Mouse (Mus musculus): ENCODE results near the gene Htr5a.
A peak's percentile ranks its signal among the peaks of the same experiment; 100 is the strongest.

DNA sequence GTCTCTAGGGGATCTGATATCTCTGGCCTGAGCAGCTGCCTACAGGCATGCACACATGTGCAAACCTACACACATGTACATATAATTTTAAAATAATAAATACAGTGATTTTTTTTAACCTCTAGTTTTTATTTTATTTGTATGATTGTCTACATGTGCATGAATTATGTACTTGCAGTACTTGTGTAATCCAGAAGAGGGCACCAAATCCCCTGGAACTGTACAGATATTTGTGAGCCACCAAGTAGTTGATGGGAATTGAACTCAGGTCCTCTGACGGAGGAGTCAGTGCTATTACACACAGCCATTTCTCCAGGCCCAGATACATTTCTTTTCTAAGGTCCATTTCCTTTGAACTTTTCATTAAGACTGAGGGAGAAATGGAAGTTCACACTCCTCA is 12.3 kb downstream of the Htr5a start:
- TF ChIP-seq CTCF (IDR thresholded peaks at IDR 0.05; ENCODE audit: low read depth) (peak; percentile 76), EP300 (optimal IDR thresholded peaks at IDR 0.05) (no peak)

Measured in stomach, postnatal 0 days (tissue).